Mouse (Mus musculus): Measurements from ENCODE around the gene Dcaf7.

DNA sequence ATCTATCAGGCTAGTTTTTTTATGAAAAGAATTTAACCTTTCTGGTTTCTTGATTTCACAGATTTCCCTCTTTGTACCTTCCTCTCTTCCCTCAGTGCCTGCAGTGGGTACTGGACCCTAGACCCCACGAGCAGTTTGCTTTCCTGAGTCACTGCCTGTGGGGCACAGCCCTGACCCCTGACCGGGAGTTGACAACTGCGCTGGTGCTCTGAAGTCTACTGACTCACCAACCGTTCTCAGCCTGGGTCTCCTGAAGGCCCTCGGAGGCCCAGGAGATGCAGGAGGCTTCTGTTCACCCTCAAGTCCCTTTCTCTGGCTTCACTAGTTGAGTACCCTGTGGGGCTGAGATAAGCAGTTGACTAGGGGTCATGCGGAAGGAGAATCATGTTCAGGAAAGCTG lies 18.7 kb downstream of the Dcaf7 start:
- no peak for TF ChIP-seq POLR2A (IDR thresholded peaks at IDR 0.05; ENCODE audit: low read depth, low read length)
- TF ChIP-seq CTCF (IDR thresholded peaks at IDR 0.05; ENCODE audit: borderline replicate concordance, insufficient read depth, low read length) = no peak
